Mouse (Mus musculus) gastrocnemius, postnatal 36 days (tissue): ENCODE measurements at regions not wholly inside any gene's neighbourhood (a gene's known extent, or its start where the extent isn't known, plus 50 kb on each side); places are given as distances from the start of the nearest gene placed in this dataset.
A peak's percentile ranks its signal among the peaks of the same experiment; 100 is the strongest.
"Not testable (repeated sequence)": the region's sequence is repeated elsewhere in the genome, so short reads cannot be mapped to it uniquely, and the experiment has no call there.

Source experiments
- DNase-seq, 2 experiments: peaks; one replicate each; pipeline ENCODE4 v3.0.0; 2022
- intact Hi-C: fragments of 180-260 bp; cut with DNase I; formaldehyde crosslinking; loops from one replicate; pipeline ENCODE4 v1.15.1; 2025

DNA sequence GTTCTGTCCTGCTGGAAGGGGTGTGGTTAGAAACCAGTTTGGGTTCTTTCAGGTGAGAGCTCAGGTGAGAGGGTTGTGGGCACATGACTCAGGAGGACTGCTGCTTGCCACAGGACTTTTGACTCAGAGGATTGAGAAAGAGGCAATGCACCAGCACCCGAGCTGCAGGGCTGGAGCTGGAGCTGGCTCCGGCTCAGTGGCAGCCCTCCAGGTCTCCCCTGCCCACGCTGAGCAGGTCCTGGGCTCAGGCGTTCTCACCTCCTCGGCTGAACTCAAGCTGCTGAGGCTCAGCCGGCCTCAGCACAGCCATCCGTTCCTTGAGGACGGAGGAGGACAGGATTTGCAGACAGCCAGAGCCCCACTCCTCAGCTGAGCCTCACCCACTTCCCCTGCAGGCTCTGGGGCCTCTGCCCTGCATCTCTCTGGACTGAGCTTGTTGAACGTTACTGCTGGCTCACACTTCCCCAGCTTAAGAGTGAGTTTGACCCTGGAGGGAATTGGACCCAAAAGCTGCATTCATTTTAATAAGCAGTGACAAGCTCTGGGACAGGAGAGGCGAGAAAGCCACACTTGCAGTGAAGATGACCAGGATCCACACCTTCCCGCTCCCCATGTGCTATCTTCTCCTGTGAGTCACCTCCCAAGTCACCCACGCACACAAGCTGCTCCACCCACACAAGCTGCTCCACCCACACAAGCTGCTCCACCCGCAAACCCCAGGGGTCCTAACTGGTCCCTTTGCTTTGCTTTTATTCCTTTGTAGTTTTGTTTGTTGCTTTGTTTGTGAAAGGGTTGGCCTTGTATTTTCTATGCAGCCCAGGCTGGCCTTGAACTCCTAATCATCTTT is 981.0 kb downstream of the 4930447A16Rik start:
- intact Hi-C loops = no loop called here
- no peak for DNase-seq

DNA sequence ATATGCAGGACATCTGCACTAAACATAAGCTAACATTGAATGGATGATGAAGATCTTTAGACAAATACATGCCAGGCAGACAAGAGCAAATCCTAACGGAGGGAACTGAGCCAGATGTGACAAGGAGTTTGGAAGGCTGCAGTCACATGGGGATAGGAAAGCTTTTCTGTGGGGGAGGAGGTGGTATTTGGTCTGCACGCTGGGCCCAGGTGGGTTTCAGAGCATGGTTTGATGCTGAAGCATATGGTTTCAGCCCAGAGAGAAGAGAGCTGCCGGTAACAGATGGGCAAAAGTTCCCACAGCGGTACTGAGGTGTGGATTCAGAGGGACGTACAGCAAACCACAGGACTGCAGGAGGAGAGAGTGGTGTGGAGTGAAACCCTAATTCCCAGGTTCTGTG is 982.1 kb downstream of the 4930447A16Rik start:
- no peak for DNase-seq

DNA sequence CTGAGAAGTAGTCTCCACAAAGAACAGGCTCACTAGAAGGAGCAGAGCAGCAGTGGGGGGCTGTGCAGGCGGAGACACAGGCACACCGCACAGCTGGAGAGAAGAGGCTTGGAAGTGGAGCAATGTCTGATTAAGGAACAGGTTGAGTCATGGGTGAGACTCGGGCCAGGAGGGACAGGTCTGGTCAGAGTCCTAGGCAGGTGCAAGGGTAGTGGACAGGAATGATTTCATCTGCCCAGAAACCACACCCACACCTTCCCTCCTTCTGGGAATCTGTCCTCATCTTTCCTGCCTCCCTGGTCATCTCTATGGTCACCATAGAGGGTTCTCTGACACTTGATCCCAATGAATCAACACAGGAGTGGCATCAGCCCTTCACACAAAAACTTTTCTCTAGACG is 983.8 kb downstream of the 4930447A16Rik start:
- intact Hi-C loops = no loop called here
- no peak for DNase-seq

More for the DNA sequence above, 982.1 kb downstream of the 4930447A16Rik start:
- intact Hi-C loops = no loop called here

DNA sequence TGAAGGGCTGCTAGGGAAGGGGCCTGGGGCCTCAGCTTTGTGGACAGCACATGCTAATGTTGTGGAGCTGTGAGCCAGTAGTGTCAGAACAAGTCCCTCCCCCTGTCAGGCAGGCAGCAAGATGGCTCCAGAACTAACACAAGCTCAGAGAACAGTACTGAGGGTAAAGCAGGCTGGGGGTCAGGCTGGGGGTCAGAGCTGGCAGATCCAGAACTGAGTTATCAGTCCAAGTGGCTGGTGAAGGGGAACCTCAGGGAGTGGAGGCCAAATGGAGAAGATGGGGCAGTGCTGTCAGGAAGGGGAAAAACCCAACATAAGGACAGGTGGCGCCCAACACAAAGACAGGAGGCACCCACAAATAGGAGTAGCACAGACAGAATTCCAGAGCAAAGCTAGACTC is 985.1 kb downstream of the 4930447A16Rik start:
- intact Hi-C loops = no loop called here
- no peak for DNase-seq

DNA sequence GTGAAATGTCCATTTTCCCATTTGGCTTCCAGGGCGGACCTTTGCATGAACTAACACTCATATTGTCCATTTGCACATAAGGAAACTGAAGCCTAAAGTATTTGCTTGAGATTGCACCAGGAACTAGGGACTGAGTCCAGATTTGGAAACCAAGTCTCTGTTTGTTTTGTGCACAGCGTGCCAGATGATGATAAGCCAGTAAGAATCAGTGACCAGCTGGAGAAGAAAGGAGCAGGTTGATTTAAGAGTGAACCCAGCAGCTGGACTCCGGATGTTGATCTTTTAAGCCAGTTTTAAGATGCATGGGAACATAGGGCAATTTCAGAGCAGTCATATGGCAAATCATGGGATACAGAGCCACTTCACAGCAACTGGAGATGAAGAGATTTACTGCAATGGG is 987.1 kb downstream of the 4930447A16Rik start:
- intact Hi-C loops = no loop called here
- DNase-seq = no peak

DNA sequence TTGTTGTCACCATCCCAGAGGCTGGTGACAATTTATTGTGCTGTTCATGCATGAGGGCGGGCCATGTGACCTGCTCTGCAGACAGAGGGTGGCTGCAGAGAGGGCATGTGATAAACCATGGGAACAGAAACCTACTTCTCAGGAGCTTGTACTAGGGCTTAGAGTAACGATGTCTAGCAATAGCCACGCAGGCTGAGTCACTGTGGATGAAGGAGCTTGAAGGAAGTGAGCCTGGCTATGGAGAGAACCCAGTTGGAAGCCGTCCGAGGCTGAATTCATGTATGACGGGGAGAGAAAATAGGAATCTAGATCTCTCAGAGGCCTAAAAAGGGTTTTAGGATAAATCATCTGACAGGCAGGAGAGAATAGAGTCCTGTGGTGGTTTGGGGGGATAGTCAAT is 988.0 kb downstream of the 4930447A16Rik start:
- no peak for DNase-seq
- intact Hi-C loops = no loop called here

DNA sequence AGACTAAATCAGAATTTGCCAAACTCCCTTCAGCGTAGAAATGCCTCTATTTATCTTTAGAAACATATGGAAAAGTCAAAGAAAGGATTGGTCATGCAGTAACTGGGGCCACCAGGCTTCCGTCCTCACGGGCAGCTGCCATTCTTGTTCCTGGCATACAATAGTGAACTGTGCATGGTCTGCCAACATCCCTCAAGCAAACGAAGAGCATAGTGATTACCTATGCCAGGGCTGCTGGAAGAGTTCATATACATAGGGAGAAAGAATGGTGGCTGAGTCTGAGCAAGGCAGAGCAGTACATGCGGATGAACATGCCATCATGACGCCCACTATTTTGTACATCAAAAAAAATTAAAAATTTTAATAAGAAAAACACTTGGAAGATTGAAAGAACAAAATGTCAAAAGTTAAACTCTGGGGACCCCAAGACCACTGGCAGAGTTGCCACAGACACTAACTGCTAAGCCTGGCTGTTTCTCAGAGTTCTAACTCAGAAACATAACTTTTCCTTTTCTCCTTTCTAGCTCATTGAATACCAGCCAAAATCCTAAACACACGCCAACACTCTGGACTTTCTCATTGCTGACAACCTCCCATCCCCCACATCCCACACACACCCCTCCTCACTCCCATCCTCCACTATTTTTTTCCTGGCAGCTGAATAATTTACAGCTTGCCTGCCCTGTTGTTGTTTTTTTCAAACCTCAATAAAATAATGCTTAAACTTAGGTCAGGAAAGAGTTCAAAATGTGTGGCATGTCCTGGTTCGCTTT is 989.1 kb downstream of the 4930447A16Rik start:
- intact Hi-C loops = no loop called here
- DNase-seq = no peak

DNA sequence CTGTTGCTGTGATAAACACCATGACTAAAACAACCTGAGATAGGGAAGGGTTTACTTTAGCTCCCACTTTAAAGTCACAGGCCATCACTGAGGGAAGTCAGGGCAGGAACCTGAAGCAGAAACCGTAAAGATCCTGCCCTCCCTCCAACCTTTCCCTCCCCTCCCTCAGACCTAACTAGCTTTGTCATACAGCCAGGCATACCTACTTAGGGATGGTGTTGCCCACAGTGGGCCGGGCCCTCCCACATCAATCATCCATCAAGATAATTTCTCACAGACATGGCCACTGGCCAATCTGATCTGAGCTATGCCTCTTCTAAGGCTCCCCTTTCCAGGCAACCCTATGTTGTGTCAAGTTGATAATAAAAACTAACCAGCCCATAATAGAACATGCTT is 989.7 kb downstream of the 4930447A16Rik start:
- intact Hi-C loops = no loop called here
- no peak for DNase-seq

DNA sequence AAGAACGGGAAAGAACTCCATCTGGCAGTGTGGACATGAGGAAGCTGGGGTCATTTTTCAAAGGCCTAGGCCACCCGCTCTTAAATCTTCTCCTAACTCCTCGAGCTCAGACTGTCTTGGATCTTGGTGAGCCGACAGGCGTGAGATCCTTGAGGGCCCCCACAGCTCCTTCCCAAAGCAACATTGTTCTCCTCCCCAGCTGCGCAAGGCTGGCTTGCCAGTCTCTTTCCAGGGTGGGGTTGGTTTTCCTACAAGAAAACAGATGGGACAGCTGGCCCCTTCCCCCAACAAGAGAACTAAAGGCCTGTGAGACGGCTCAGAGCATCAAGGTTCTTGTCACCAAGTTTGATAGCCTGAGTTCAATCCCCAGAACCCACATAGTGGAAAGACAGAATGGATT is 994.3 kb downstream of the 4930447A16Rik start:
- DNase-seq = no peak
- intact Hi-C loops = no loop called here

DNA sequence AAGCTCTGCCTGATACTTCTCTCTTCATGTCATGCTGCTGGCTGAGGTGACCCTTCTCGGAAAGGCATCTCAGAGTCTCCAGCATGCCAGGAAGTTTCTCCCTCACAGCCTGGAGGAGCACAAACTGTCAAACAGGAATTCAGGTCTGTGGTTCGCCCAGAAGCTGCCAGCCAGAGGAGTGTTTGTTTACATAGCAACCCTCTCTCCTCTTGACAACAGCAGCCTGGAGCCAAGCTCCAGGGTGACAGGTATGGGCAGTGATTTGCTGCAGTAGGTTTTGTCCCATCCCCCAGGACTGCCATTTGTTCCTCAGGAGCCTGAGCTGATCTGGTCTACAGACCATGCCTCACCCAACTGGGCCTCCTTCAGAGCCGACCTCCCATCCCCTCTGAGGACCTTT is 995.4 kb downstream of the 4930447A16Rik start:
- intact Hi-C loops = no loop called here
- DNase-seq = no peak

DNA sequence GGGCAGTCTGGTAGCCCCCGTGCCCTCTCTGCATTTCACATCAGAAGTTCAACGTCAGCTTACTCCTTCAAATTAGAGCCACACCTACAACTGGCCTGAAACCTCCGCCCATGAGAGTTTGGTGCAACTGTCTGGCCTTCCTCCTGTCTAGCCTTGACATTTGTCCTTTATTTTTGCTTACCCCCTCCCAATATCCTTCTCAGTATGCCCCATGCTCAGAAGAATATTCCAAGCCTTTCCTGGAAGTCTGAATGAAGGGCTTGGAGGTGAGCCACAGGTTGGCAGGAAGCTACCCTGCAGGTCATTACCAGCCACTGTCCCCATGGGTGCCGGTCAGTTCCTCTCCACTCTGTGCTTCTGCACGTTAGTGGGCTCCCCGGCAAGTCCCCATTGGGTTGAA is 997.4 kb downstream of the 4930447A16Rik start:
- no peak for DNase-seq
- intact Hi-C loops = no loop called here

DNA sequence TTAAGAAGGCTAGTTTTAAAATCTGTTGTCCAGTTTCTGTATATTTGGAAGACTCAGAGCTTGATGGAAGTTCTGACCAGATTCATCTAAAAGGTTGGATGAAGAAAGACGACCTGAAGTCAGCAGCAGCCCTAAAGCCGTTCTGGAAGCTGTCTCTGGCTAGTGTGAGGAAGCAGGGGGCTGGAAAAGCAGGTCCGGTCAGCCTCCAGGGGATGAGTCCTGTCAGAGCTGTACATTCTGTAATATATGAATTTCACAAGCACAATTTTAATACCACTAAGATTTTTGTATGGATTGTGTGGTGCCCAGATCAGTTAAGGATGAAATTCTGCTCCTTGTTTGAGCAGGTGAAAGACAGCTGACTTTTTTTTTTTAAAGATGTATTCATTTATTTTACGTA is 1000.2 kb downstream of the 4930447A16Rik start:
- intact Hi-C loops = no loop called here
- DNase-seq = no peak

DNA sequence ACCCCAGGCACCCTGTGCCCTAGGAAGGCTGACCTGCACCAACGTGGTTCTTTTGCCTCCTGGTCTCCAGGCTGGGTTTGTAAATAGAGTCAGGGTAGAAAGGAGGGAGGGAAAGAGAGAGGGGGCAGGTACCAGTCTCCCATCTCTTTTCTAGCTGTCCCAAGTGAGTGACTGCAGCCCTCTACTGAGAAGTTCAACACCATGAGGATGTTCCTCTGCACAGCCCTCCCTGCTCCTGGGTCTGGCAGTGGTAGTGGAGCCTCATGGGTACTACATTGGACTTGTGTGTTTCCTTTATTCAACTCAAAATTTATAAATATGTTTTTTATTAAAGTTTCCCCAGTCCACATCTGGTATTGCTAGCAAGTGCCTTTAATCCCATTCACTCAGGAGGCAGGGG is 1002.6 kb downstream of the 4930447A16Rik start:
- DNase-seq = no peak
- intact Hi-C loops = loop anchor here (2.0 kb wide), 1 partner anchor 37 kb away; no protein-coding TSS in a partner anchor

DNA sequence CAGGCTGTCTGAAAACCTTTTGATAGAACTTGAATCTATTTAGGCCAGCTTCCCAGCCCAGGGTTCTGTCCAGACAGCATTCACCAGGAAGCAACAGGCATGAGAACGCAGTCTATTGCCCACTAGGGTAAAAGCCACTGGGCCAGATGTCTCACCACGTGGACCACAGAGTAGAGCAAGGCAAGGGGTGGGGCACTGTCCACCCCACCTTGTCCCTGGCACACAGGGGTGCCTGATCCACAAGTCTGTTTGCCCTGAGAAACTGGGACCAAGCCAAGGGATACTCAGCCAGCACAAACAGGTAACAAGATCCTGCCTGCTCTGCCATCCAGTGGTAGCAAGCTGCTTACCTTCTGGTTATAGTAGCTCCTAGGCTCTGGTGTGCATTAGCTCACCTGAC is 1006.3 kb downstream of the 4930447A16Rik start:
- intact Hi-C loops = loop anchor here (5.0 kb wide), 1 partner anchor 134 kb away; no protein-coding TSS in a partner anchor
- DNase-seq = peak; percentile 58 to 70

DNA sequence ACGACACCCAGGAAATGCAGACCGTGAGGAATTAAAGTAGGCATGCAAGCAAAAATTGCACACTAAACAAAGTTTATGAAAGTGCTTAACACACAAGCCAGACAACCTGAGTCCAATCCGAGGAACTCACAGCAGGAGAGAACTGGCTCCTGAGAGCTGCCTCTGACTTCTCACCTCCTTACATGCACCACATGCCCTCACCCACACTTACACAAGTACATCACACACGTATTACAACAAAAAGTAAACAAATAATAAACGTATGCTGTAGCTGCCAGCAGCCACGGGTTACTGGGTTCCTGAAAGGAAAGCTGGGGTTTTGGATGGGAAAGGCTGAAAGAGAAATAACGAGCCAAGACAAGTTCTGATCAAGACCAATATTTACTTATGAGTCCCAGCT is 1008.0 kb downstream of the 4930447A16Rik start:
- DNase-seq = no peak
- intact Hi-C loops = loop anchor here (5.0 kb wide), 1 partner anchor 136 kb away; no protein-coding TSS in a partner anchor

DNA sequence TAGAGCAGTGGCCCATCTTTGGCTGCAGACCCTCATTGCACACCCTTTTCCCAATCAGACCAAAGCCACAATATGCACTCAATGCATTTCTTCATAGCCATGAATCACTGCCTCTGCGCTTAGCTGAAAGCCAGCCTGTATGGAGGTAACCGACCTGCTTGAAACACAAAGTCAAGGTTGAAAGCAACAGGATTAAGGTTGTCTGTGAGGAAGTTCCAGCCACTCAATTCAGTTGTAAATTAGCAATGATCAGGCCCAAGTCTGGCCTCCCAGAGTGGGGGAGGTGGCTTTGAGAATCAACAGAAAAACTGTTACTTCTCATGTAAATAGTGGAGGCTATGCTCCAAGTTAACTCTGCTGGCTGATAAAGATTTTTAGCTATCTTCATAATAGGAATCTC is 1008.9 kb downstream of the 4930447A16Rik start:
- DNase-seq = not testable (repeated sequence)
- intact Hi-C loops = loop anchor here (5.0 kb wide), 1 partner anchor 137 kb away; no protein-coding TSS in a partner anchor
